Mouse (Mus musculus): Measurements from ENCODE around the gene Mprip.
A peak's percentile ranks its signal among the peaks of the same experiment; 100 is the strongest.

- TF ChIP-seq CTCF (IDR thresholded peaks at IDR 0.05; ENCODE audit: low read depth): peak; percentile 41
- TF ChIP-seq EP300 (IDR thresholded peaks at IDR 0.05; ENCODE audit: low read depth): peak; percentile 88
These were observed 148.8 kb downstream of the Mprip start, which contains the start of gene Flcn for GRCm38 (mm10) chr11:59809670-59810474.
